Mouse (Mus musculus) kidney, embryonic 14.5 days (tissue): ENCODE results near the gene Lpin1. TPM values are rescaled to one million over a fixed set of nuclear protein-coding genes. Genes with fewer than 3 reads are reported as not detected.

Experiments used
- ATAC-seq: fragments of 200-750 bp; cut with Nextera tagmentation; 2 replicates; pipeline ENCODE4 v1.8.0; 2017; ENCODE audit warnings: moderate number of reproducible peaks, mild to moderate bottlenecking, moderate TSS enrichment, moderate library complexity; ENCODE audit not compliant: low FRiP score, low TSS enrichment
- H3K27ac ChIP-seq: fragments of 300-500 bp; sonication (generic); 2 replicates; pipeline ENCODE4 v1.5.1; 2014; ENCODE audit warnings: low read depth, mild to moderate bottlenecking, low read length, moderate library complexity, mixed read lengths
- H3K27me3 ChIP-seq: fragments of 300-500 bp; sonication (generic); 2 replicates; pipeline ENCODE4 v1.6.1; 2014; ENCODE audit warnings: mild to moderate bottlenecking, low read length; ENCODE audit not compliant: control insufficient read depth, insufficient read depth
- H3K36me3 ChIP-seq: fragments of 300-500 bp; sonication (generic); 2 replicates; pipeline ENCODE4 v1.6.1; 2014; ENCODE audit warnings: low read length, mixed read lengths; ENCODE audit not compliant: control insufficient read depth, insufficient read depth
- H3K4me1 ChIP-seq: fragments of 300-500 bp; sonication (generic); 2 replicates; pipeline ENCODE4 v1.6.1; 2014; ENCODE audit warnings: low read length, mixed read lengths; ENCODE audit not compliant: control insufficient read depth, insufficient read depth
- H3K4me2 ChIP-seq: fragments of 300-500 bp; sonication (generic); replicated peaks from 2 replicates; pipeline ENCODE4 v1.6.1; 2014; ENCODE audit warnings: low read depth, mild to moderate bottlenecking, low read length
- H3K4me3 ChIP-seq: fragments of 300-500 bp; sonication (generic); 2 replicates; pipeline ENCODE4 v1.5.1; 2014; ENCODE audit warnings: mild to moderate bottlenecking, low read length
- H3K9ac ChIP-seq: fragments of 300-500 bp; sonication (generic); 2 replicates; pipeline ENCODE4 v1.6.1; 2014; ENCODE audit warnings: low read depth, mild to moderate bottlenecking, low read length, moderate library complexity
- H3K9me3 ChIP-seq: fragments of 300-500 bp; sonication (generic); 2 replicates; pipeline ENCODE4 v1.6.1; 2016; ENCODE audit warnings: low read length; ENCODE audit not compliant: control insufficient read depth
- WGBS: fragments of 180-500 bp; shearing (Covaris S2); extraction: QIAGEN DNeasy Blood & Tissue Kit; methylation state at CpG from one replicate; pipeline ENCODE4 v1.1.7; 2014; 5-methylcytosine and 5-hydroxymethylcytosine counted together
- polyA plus RNA-seq: library from polyadenylated mRNA; unstranded; fragments of >200 nt; fragmentation: Nextera tagmentation; extraction: Ambion mirVana; gene quantifications from 2 replicates; pipeline ENCODE4 v1.2.1, GENCODE M21; 2014

Lpin1 gene
- polyA plus RNA-seq, 1 experiment from 2014 or later: 6.1 TPM

DNA sequence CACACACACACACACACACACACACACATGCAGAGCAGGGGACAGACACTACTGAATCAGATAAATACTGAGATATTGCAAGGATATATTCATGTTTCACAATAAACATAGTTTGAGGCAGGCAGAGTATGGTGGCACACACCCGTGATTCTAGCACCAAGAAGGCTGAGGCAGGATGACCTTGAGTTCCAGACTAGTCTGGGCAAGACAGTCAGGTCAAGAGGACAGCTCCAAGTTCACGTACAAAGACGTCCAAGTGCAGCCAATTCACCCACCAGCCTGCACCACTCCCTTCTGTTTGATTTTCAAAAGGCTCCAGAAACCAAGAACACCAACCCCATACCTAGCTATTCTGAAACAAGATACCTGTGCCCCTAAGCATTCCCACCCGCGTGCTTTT, 23.0 kb downstream of the Lpin1 start:
- Histone ChIP-seq H3K4me2 (no peak overlapping the region), H3K27ac (no peak overlapping the region), H3K9ac (no peak overlapping the region), H3K9me3 (no peaks in the 10 kb centered on the region), H3K36me3 (no peaks in the 10 kb centered on the region), H3K27me3 (no peaks in the 10 kb centered on the region), H3K4me3 (no peak overlapping the region), H3K4me1 (peaks cover 22% of the 10 kb centered on the region)
- 57% methylated on average over 5 of the region's 5 CpGs for whole genome bisulfite sequencing
- no peak for ATAC-seq

DNA sequence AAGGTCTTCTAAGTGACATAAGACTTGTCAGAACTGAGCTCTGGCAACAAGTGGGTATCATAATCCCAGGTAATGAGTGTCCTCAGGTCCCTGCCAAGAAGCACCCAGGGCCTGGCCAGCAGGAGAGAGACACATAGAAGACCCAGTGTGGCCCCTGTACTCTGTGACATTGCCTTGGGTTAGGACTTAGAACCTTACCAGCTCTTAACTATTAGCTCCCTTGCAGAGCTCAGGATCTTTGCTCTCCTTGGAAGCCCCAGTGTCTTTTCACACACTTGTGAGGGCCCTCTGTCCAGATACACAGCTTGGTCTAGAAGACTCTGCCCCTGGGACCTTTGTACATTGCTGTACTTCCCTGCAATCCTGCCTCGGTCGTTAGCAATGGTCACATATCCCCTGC, 23.7 kb downstream of the Lpin1 start:
- H3K27me3 ChIP-seq: no peaks in the 10 kb centered on the region
- H3K4me1 ChIP-seq: peaks cover 19% of the 10 kb centered on the region
- H3K4me2 ChIP-seq: no peak overlapping the region
- no peak overlapping the region for H3K4me3 ChIP-seq
- no peak overlapping the region for H3K27ac ChIP-seq
- 66% methylated on average over 2 of the region's 2 CpGs for WGBS
- no peak for ATAC-seq
- H3K9me3 ChIP-seq: no peaks in the 10 kb centered on the region
- no peaks in the 10 kb centered on the region for H3K36me3 ChIP-seq
- H3K9ac ChIP-seq: no peak overlapping the region

DNA sequence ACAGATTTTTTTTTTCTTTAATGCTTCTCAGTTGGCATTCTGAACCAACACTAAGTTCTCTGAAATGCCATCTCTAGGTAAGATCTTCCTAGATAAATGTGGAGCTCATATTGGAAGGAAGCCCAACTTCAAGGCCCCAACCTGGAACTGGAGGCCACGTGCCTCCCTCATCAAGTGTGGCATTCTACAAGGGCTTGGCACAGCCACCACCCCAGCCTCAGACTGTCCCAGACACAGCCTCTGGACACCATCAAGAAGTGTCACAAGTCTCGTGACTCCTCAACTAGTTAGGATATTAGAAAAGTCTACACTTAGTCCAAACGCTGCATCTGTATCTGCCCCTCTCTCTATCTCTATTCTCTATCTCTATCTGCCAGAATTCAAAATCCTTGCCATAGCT, 25.8 kb downstream of the Lpin1 start:
- ATAC-seq: no peak
- no peak overlapping the region for H3K4me2 ChIP-seq
- H3K9ac ChIP-seq: no peak overlapping the region
- H3K27ac ChIP-seq: no peak overlapping the region
- H3K9me3 ChIP-seq: no peaks in the 10 kb centered on the region
- H3K36me3 ChIP-seq: no peaks in the 10 kb centered on the region
- peaks cover 10% of the 10 kb centered on the region; the same call in 1 of the 2 replicates for H3K4me1 ChIP-seq
- H3K27me3 ChIP-seq: no peaks in the 10 kb centered on the region
- WGBS: 83% methylated on average over 3 of the region's 3 CpGs
- no peak overlapping the region for H3K4me3 ChIP-seq

DNA sequence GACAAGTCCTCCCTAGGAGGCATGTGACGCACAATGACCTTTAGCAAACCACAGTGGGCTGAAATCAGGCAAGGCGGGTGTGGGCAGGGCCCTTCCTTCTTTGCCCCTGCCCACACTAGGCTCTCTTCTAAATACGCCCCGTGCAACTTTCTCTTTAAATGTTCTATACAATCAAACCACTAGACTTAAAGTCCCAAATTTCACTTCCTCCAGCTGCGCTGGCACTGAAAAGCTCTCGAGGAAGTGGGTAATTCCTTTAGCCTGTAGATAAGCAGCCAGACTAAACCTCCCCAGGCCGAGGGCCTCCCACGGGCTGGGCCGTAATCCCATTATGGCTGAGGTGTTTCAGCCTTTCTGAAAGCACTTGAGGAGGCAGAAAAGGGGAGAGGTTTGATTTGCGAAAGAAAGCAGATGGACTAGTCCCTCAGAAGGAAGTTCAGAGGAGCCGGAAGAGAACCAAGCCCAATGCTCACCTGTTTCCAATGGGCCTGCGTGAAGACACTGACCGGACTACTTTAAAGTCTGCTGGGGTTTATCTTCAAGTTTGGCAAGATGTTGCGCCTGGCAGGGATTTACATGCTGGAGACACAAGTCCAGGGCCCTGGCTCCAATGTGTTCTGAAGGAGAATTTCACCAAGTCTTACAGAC, 26.6 kb downstream of the Lpin1 start:
- H3K36me3 ChIP-seq: peaks cover 4% of the 10 kb centered on the region; the same call in 1 of the 2 replicates
- H3K27me3 ChIP-seq: no peaks in the 10 kb centered on the region
- no peak for ATAC-seq
- H3K4me1 ChIP-seq: peaks cover 8% of the 10 kb centered on the region; the same call in 1 of the 2 replicates
- WGBS: 57% methylated on average over 14 of the region's 14 CpGs
- H3K9ac ChIP-seq: no peak overlapping the region
- H3K4me3 ChIP-seq: no peak overlapping the region
- H3K4me2 ChIP-seq: no peak overlapping the region
- no peaks in the 10 kb centered on the region for H3K9me3 ChIP-seq
- no peak overlapping the region for H3K27ac ChIP-seq

DNA sequence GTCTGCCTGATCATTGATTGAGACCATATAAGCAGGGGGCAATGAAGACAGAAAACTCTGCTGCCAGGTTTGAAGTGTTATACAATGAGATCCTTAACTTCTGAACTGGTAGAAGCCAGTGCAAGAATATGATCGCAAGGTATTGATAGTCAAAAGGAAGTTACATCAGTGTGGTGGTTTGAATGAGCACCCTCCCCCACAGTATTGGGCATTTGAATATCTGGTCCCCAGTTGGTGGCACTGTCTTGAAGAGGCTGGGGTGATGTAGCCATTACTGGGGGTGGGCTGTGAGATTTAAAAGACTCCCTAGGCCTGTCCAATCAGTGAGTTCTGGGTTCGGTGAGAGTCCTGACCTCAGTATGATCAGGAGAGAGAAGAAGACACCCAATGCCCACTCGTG, 27.5 kb downstream of the Lpin1 start:
- H3K9ac ChIP-seq: no peak overlapping the region
- no peak for ATAC-seq
- WGBS: 85% methylated on average over 3 of the region's 3 CpGs
- H3K4me3 ChIP-seq: no peak overlapping the region
- no peaks in the 10 kb centered on the region for H3K9me3 ChIP-seq
- no peaks in the 10 kb centered on the region for H3K4me1 ChIP-seq
- H3K27ac ChIP-seq: no peak overlapping the region
- H3K36me3 ChIP-seq: peaks cover 4% of the 10 kb centered on the region; the same call in 1 of the 2 replicates
- H3K27me3 ChIP-seq: no peaks in the 10 kb centered on the region
- no peak overlapping the region for H3K4me2 ChIP-seq

DNA sequence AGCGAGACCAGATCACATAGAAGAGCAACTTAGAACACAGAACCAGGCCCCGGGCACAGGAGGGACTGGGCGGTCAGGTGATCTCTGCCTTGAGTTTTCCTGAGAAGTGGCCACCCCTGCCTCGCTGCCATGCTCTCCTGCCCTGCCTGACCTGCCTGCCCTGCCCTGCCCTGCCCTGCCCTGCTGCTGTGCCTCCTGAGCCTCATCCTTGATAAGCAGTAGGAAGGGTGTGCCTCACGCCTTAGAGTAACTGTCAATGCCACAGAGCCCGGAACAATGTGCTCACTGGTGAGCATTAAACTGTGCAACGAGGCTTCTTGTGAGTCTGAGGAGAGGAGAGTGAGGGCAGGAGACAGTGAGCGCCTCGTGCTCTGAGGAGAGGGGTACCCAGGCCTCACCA, 30.5 kb downstream of the Lpin1 start:
- 82% methylated on average over 9 of the region's 9 CpGs for WGBS
- no peak for ATAC-seq
- H3K4me1 ChIP-seq: no peaks in the 10 kb centered on the region
- H3K9me3 ChIP-seq: no peaks in the 10 kb centered on the region
- no peak overlapping the region for H3K4me3 ChIP-seq
- no peaks in the 10 kb centered on the region for H3K27me3 ChIP-seq
- H3K9ac ChIP-seq: no peak overlapping the region
- H3K36me3 ChIP-seq: peaks cover 4% of the 10 kb centered on the region; the same call in 1 of the 2 replicates
- no peak overlapping the region for H3K4me2 ChIP-seq
- H3K27ac ChIP-seq: no peak overlapping the region

DNA sequence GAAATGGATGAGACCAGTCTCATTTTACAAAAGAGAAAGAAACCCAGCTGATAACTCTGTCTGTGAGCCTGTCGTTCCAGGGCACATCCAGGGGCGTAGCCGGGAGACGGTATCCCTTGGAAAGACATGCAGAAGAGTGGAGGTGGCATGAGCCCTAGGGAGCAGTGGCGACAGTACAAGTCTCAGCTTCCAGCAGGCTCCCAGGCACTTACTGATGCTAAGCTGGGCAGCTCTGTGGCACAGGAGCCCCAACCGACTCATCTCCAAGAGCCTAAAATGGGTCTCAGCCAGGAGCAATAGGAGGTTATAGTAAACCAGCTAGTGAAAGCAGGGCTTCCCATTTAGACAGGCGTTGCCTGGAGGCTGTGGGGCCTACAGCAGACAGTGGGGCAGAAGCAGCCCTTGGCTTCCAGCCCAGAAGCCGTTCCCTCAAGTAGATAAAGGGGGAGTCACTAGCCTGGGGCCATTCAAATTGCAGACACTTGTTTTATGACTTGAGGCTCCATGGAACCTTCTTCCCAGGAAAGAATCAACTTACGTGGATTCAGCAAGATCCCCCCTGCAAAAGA, 33.0 kb downstream of the Lpin1 start:
- Histone ChIP-seq H3K4me3 (no peak overlapping the region), H3K27ac (no peak overlapping the region), H3K9me3 (no peaks in the 10 kb centered on the region), H3K4me1 (no peaks in the 10 kb centered on the region), H3K4me2 (no peak overlapping the region), H3K9ac (no peak overlapping the region), H3K36me3 (peaks cover 6% of the 10 kb centered on the region; the same call in 1 of the 2 replicates), H3K27me3 (no peaks in the 10 kb centered on the region)
- no peak for ATAC-seq
- WGBS: 69% methylated on average over 9 of the region's 9 CpGs

DNA sequence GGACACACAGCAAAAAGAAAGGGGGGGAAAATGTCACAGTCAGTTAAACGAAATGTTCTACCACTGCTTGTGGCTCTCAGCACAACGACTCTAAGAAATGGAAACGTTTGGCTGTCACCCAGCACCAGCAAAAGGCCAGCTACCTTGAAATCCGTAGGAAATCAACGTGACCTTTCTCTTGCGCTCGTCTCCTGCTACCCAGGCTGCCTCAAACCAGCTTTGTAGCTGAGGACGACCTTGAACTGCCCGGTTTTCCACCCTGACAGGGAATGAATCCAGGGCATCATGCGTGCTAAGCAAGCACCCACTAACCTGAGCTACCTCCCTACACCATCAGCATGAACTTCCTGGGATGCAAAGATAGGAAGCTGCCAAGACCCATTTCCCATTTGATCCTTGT, 39.5 kb downstream of the Lpin1 start:
- no peaks in the 10 kb centered on the region for H3K27me3 ChIP-seq
- no peak overlapping the region for H3K27ac ChIP-seq
- no peak overlapping the region for H3K4me3 ChIP-seq
- no peak overlapping the region for H3K9ac ChIP-seq
- no peak for ATAC-seq
- H3K4me2 ChIP-seq: no peak overlapping the region
- no peaks in the 10 kb centered on the region for H3K9me3 ChIP-seq
- 88% methylated on average over 10 of the region's 10 CpGs for WGBS
- H3K4me1 ChIP-seq: no peaks in the 10 kb centered on the region
- peaks cover 4% of the 10 kb centered on the region; the same call in 1 of the 2 replicates for H3K36me3 ChIP-seq

DNA sequence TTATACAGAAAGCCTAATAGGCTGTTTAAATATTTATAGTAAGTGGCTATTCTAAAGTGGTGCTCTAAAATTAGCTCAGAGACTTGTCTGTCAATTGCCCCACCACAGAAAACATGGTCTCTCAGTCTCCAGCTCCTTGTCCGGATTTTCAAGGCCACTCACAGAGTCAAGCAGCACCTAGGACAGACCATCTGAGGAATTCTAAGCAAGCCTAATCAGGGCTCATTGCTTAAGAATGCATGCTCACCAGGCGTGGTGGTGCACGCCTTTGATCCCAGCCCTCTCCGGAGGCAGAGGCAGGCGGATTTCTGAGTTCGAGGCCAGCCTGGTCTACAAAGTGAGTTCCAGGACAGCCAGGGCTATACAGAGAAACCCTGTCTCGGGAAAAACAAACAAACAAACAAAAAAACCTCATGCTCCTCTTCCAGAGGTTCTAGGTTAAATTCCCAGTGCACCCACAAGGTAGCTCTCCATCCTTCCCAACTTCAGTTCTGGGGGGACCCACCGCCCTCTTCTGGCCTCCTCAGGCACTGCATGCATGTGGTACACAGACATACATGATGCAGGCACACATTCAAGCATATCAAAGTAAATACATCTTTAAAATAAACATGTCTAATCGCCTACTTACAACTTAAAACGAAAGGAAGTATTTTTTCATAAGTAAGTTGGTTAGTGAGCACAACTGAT, 40.2 kb downstream of the Lpin1 start:
- H3K9ac ChIP-seq: no peak overlapping the region
- no peak for ATAC-seq
- H3K27me3 ChIP-seq: no peaks in the 10 kb centered on the region
- H3K4me1 ChIP-seq: no peaks in the 10 kb centered on the region
- no peaks in the 10 kb centered on the region for H3K9me3 ChIP-seq
- no peak overlapping the region for H3K27ac ChIP-seq
- 90% methylated on average over 10 of the region's 10 CpGs for WGBS
- H3K4me2 ChIP-seq: no peak overlapping the region
- peaks cover 4% of the 10 kb centered on the region; the same call in 1 of the 2 replicates for H3K36me3 ChIP-seq
- H3K4me3 ChIP-seq: no peak overlapping the region
